Mouse (Mus musculus) lung, postnatal 0 days (tissue): ENCODE data around the gene Lmo1. TPM values are rescaled to one million over a fixed set of nuclear protein-coding genes. Genes with fewer than 3 reads are reported as not detected.
A peak's percentile ranks its signal among the peaks of the same experiment; 100 is the strongest.

Source experiments
- ATAC-seq: fragments of 200-750 bp; cut with Nextera tagmentation; 2 replicates; pipeline ENCODE4 v1.8.0; 2017; ENCODE audit warnings: moderate library complexity
- DNase-seq: peaks from one replicate; pipeline ENCODE4 v3.0.0-alpha.2; 2016; ENCODE audit warnings: low spot score
- H3K27ac ChIP-seq: fragments of 300-500 bp; sonication (generic); 2 replicates; pipeline ENCODE4 v1.5.1; 2014; ENCODE audit warnings: antibody characterized with exemption, mild to moderate bottlenecking, low read length, mixed read lengths
- H3K27me3 ChIP-seq: fragments of 300-500 bp; sonication (generic); replicated peaks from 2 replicates; pipeline ENCODE4 v1.6.1; 2014; ENCODE audit warnings: low read length, mixed read lengths; ENCODE audit not compliant: insufficient read depth
- H3K36me3 ChIP-seq: fragments of 300-500 bp; sonication (generic); 2 replicates; pipeline ENCODE4 v1.6.1; 2014; ENCODE audit warnings: low read length, mixed read lengths; ENCODE audit not compliant: insufficient read depth
- H3K4me1 ChIP-seq: fragments of 300-500 bp; sonication (generic); 2 replicates; pipeline ENCODE4 v1.6.1; 2014; ENCODE audit warnings: antibody characterized with exemption, low read depth, low read length, mixed read lengths; ENCODE audit not compliant: insufficient read depth
- H3K4me2 ChIP-seq: fragments of 300-500 bp; sonication (generic); replicated peaks from 2 replicates; pipeline ENCODE4 v1.6.1; 2014; ENCODE audit warnings: low read depth, mild to moderate bottlenecking, low read length, moderate library complexity, mixed read lengths
- H3K4me3 ChIP-seq: fragments of 300-500 bp; sonication (generic); 2 replicates; pipeline ENCODE4 v1.5.1; 2014; ENCODE audit warnings: low read depth, low read length
- H3K9ac ChIP-seq: fragments of 300-500 bp; sonication (generic); replicated peaks from 2 replicates; pipeline ENCODE4 v1.6.1; 2014; ENCODE audit warnings: low read depth, mild to moderate bottlenecking
- H3K9me3 ChIP-seq: fragments of 300-500 bp; sonication (generic); 2 replicates; pipeline ENCODE4 v1.6.1; 2016; ENCODE audit warnings: low read length, mixed read lengths
- CTCF ChIP-seq: IDR thresholded peaks from 2 replicates; pipeline ENCODE4 v1.5.1; 2016; ENCODE audit warnings: antibody characterized with exemption, mild to moderate bottlenecking
- EP300 ChIP-seq: IDR thresholded peaks from 2 replicates; pipeline ENCODE4 v1.6.1; 2016; ENCODE audit warnings: antibody characterized with exemption, mild to moderate bottlenecking, control low read depth
- WGBS: fragments of 180-500 bp; shearing (Covaris S2); extraction: QIAGEN DNeasy Blood & Tissue Kit; methylation state at CpG from one replicate; pipeline ENCODE4 v1.1.7; 2014; 5-methylcytosine and 5-hydroxymethylcytosine counted together
- polyA plus RNA-seq: library from polyadenylated mRNA; unstranded; fragments of >200 nt; fragmentation: Nextera tagmentation; extraction: Ambion mirVana; gene quantifications from 2 replicates; pipeline ENCODE4 v1.2.1, GENCODE M21; 2015

Lmo1 gene
- polyA plus RNA-seq, 1 experiment from 2014 or later: 10.3 TPM

- no peaks in the 10 kb centered on the region for H3K27me3 ChIP-seq
- ATAC-seq (no peak), DNase-seq (no peak)
- H3K9me3 ChIP-seq: no peaks in the 10 kb centered on the region
- 60% methylated on average over 5 of the region's 5 CpGs for WGBS
- H3K27ac ChIP-seq: no peak overlapping the region
- H3K4me2 ChIP-seq: no peak overlapping the region
- H3K4me1 ChIP-seq: no peaks in the 10 kb centered on the region
- H3K4me3 ChIP-seq: no peak overlapping the region
- H3K36me3 ChIP-seq: no peaks in the 10 kb centered on the region
- H3K9ac ChIP-seq: no peak overlapping the region
- TF ChIP-seq CTCF: no peak
Measured at GRCm38 (mm10) chr7:109185564-109185963, 10.6 kb upstream of the Lmo1 start.

- Histone ChIP-seq H3K27ac (no peak overlapping the region), H3K9me3 (no peaks in the 10 kb centered on the region), H3K4me1 (no peaks in the 10 kb centered on the region; the same call in 1 of the 2 replicates), H3K4me3 (no peak overlapping the region), H3K36me3 (no peaks in the 10 kb centered on the region), H3K9ac (no peak overlapping the region), H3K4me2 (no peak overlapping the region), H3K27me3 (peaks cover 13% of the 10 kb centered on the region)
- WGBS: 66% methylated on average over 3 of the region's 3 CpGs
- TF ChIP-seq EP300 (no peak), CTCF (no peak)
- no peak for DNase-seq
- no peak for ATAC-seq
Measured at GRCm38 (mm10) chr7:109176688-109177087, 1.7 kb upstream of the Lmo1 start.

GRCm38 (mm10) chr7:109175670-109176625 lies 941 bp upstream of the Lmo1 start:
- DNase-seq (peak; percentile 37), ATAC-seq (peak; percentile 62)
- H3K27me3 ChIP-seq: peaks cover 16% of the 10 kb centered on the region

GRCm38 (mm10) chr7:109174337-109174948 lies 564 bp downstream of the Lmo1 start:
- peak overlapping the region; percentile 87 for H3K4me2 ChIP-seq
- no peaks in the 10 kb centered on the region for H3K36me3 ChIP-seq
- ATAC-seq (peak; percentile 50; the same call in 1 of the 2 replicates), DNase-seq (peak; percentile 38)
- H3K27me3 ChIP-seq: peaks cover 20% of the 10 kb centered on the region
- H3K9ac ChIP-seq: peak overlapping the region; percentile 4; the same call in 1 of the 2 replicates
- H3K4me1 ChIP-seq: peaks cover 4% of the 10 kb centered on the region
- peak overlapping the region; percentile 51 for H3K4me3 ChIP-seq
- TF ChIP-seq EP300: no peak
- TF ChIP-seq CTCF: no peak
- no peak overlapping the region for H3K27ac ChIP-seq
- H3K9me3 ChIP-seq: no peaks in the 10 kb centered on the region
- 4% methylated on average over 30 of the region's 31 CpGs for WGBS

More at GRCm38 (mm10) chr7:109175670-109176625, 941 bp upstream of the Lmo1 start:
- no peaks in the 10 kb centered on the region for H3K36me3 ChIP-seq
- H3K9ac ChIP-seq: no peak overlapping the region
- TF ChIP-seq CTCF: no peak
- H3K4me3 ChIP-seq: no peak overlapping the region
- H3K27ac ChIP-seq: no peak overlapping the region
- peak overlapping the region; percentile 87 for H3K4me2 ChIP-seq
- 29% methylated on average over 13 of the region's 13 CpGs for WGBS
- H3K4me1 ChIP-seq: no peaks in the 10 kb centered on the region; the same call in 1 of the 2 replicates
- H3K9me3 ChIP-seq: no peaks in the 10 kb centered on the region

- no peak overlapping the region for H3K9ac ChIP-seq
- H3K4me3 ChIP-seq: no peak overlapping the region
- no peak overlapping the region for H3K27ac ChIP-seq
- H3K27me3 ChIP-seq: peaks cover 31% of the 10 kb centered on the region
- ATAC-seq: no peak
- DNase-seq: no peak
- H3K4me1 ChIP-seq: peaks cover 4% of the 10 kb centered on the region
- H3K4me2 ChIP-seq: no peak overlapping the region
- TF ChIP-seq EP300: no peak
- TF ChIP-seq CTCF: no peak
- H3K9me3 ChIP-seq: no peaks in the 10 kb centered on the region
- WGBS: 69% methylated on average over 3 of the region's 3 CpGs
- H3K36me3 ChIP-seq: no peaks in the 10 kb centered on the region
Measured at GRCm38 (mm10) chr7:109171874-109172273, 3.1 kb downstream of the Lmo1 start.

GRCm38 (mm10) chr7:109170441-109170820 lies 4.6 kb downstream of the Lmo1 start:
- H3K36me3 ChIP-seq: no peaks in the 10 kb centered on the region
- H3K9ac ChIP-seq: no peak overlapping the region
- peak; percentile 73 for DNase-seq
- ATAC-seq: peak; percentile 63
- no peak for TF ChIP-seq EP300
- peak; percentile 90 for TF ChIP-seq CTCF
- WGBS: under 1% methylated on average over 17 of the region's 17 CpGs
- peaks cover 4% of the 10 kb centered on the region for H3K4me1 ChIP-seq
- H3K27me3 ChIP-seq: peaks cover 28% of the 10 kb centered on the region
- peak overlapping the region; percentile 38 for H3K4me3 ChIP-seq
- peak overlapping the region; percentile 78 for H3K4me2 ChIP-seq
- H3K27ac ChIP-seq: no peak overlapping the region
- no peaks in the 10 kb centered on the region for H3K9me3 ChIP-seq
